Mouse (Mus musculus): ENCODE measurements around the gene Slc38a6. TPM values are rescaled to one million over a fixed set of nuclear protein-coding genes. Genes with fewer than 3 reads are reported as not detected.

Slc38a6 gene
- total RNA-seq, 2 experiments from 2014 or later = 9.9 to 16.7 TPM

GRCm38 (mm10) chr12:73382290-73383178 is 96.0 kb downstream of the Slc38a6 start:
- DNase-seq (ENCODE audit: extremely low spot score in 1 of 2, low spot score in 1 of 2) = no peak

DNA sequence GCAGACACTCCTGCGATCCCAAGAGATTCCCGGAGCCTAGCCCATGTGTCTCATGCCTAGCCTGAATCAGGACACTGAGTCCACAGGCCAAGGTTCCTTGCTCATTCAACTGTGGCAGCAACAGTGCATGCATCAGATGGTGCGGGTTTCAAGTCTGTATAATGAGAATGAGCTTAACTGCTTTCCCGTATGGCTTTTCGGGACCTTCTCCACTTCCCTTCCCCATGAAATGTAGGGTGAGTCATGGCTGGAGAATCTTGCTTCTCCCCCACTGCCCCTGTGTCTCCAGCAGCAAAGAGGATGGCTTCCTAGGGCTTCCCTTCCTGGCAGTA is 96.6 kb downstream of the Slc38a6 start:
- DNase-seq (ENCODE audit: extremely low spot score in 1 of 2, low spot score in 1 of 2) = no peak

- DNase-seq (ENCODE audit: extremely low spot score in 1 of 2, low spot score in 1 of 2) = no peak
These were observed 97.3 kb downstream of the Slc38a6 start for GRCm38 (mm10) chr12:73383861-73384260.

GRCm38 (mm10) chr12:73384747-73385146 is 98.2 kb downstream of the Slc38a6 start:
- no peak for DNase-seq (ENCODE audit: extremely low spot score in 1 of 2, low spot score in 1 of 2)

- no peak for DNase-seq (ENCODE audit: extremely low spot score in 1 of 2, low spot score in 1 of 2)
These were observed 105.9 kb downstream of the Slc38a6 start for GRCm38 (mm10) chr12:73392507-73392906.

DNA sequence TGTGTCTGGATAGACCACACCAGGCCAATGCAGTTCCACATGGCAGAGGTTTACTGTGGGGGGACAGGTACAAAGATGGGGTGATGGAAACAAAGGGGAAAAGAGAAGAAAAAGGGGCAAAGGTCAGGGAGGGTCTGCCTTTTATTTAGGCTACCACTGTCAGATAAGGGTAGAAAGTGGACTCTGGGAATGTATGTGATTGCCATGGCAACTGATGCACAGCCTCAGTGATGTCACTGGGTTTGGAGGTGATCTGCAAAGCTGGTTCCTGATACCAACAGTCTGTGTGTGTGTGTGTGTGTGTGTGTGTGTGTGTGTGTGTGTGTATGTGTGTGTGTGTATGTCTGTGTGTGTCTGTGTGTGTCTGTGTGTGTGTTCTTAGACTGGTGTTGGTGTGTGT is 106.4 kb downstream of the Slc38a6 start:
- no peak for DNase-seq (ENCODE audit: extremely low spot score in 1 of 2, low spot score in 1 of 2)

DNA sequence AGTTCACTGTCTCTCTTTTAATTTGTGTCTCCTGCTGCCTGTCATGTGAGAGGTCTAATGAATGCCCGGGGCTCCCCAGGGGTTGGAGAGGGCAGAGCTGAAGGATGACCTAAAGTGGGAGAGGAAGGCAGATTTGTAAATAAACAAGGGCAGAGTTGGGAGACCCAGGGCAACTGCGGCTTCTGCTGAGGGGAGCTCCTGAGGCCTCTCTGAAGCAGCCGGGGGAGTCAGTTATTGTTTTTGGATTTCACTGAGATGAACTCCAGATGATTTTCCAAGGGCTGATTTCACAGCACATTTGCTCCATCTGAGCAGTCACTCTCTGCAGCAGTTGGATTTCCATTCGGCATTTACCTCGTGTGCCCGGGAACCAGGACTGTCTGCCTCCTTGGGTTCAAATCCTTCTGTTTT is 107.3 kb downstream of the Slc38a6 start:
- DNase-seq (ENCODE audit: extremely low spot score in 1 of 2, low spot score in 1 of 2) = no peak

DNA sequence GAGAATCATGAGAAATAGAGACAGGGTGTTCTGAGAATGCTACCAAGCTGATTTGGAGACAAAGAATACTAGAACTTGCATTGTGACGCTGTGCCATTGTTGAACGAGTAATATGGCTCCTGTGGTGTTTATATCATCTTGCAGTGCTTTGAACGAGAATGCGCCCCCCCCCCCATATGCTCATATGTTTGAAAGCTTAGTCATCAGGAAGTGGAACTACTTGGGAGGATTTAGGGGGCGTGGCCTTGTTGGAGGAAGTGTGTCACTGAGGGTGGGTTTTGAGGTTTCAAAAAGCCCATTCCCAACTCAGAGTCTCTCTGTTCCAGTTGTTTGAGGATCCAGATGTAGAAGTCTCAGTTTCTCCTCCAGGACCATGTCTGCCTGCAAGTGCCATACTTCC is 108.0 kb downstream of the Slc38a6 start:
- DNase-seq (ENCODE audit: extremely low spot score in 1 of 2, low spot score in 1 of 2) = no peak

DNA sequence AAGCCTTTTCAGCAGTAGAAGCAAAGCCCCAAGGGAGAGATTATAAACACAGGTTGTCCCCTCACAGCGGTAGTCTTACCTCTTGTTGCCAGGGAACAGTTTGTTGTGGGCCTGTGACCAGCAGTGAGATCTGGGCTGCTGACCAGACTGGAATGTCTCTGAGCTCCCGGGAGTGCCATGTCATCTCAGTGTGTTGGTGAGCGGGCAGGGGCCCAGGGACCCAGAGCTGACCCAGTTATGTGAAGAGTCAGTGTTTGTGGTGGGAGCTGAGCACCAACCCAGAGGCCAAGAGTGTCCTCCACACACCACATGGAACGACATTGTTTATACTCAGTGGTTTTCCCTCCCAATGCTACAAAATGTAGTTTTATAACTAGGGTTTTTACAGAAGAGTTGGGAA is 112.8 kb downstream of the Slc38a6 start:
- DNase-seq (ENCODE audit: extremely low spot score in 1 of 2, low spot score in 1 of 2) = no peak

DNA sequence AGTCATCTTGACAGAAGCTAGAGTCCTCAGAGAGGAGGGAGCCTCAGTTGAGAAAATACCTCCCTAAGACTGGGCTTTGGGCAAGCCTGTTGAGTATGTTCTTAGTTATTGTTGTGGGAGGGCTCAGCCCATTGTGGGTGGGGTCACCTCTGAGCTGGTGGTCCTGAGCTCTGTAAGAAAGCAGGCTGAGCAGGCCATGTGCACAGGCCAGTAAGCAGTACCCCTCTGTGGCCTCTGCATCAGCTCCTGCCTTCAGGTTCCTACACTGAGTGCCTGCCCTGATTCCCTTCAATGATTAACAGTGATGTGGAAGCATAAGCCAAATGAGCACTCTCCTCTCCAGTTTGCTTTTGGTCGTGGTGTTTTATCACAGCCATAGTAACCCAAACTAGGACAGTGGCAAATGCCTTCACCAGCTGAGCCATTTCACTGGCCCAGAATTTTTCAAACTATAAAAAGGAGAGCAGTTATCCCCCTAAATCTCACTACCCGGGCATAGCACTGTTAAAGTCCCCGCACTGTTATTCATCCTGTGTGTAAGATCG is 114.0 kb downstream of the Slc38a6 start:
- no peak for DNase-seq (ENCODE audit: extremely low spot score in 1 of 2, low spot score in 1 of 2)

GRCm38 (mm10) chr12:73401520-73402130 is 115.0 kb downstream of the Slc38a6 start:
- DNase-seq (ENCODE audit: extremely low spot score in 1 of 2, low spot score in 1 of 2) = no peak

DNA sequence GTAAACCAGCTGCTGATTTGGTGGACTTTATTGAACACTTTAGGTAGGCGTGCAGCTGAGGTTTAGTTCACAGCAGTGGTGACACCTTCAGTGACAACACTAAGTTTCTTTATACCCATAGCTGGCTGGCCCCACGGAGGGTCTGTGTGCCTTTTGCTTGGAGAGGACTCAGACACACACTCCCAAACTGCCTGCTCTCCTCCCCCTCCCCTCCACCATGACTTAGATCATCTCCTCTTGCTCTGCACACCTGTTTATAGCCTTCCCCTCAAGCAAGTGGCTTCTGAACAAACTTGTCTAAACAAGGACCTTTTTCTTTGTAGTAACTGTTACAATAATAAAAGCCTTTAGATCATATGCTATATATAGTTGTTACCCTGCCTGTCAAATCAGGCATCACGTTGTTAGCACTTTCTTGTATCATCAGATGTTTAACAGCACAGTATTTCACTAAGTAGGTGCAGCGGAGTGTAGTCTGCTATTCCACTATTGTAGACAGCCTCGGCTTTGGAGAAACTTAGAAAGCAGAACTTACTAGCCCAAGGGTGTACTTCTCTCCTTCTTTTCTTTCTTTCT is 115.6 kb downstream of the Slc38a6 start:
- no peak for DNase-seq (ENCODE audit: extremely low spot score in 1 of 2, low spot score in 1 of 2)

- DNase-seq (ENCODE audit: extremely low spot score in 1 of 2, low spot score in 1 of 2) = no peak
These were observed 116.5 kb downstream of the Slc38a6 start for GRCm38 (mm10) chr12:73402851-73403665.

Other genes starting within 250 kb of the Slc38a6 start
- gene Six1, start 232.9 kb upstream of the Slc38a6 start, total RNA-seq (2021) = not detected
- under 1 TPM; 0.57 to 0.59 TPM for gene Six4, start 173.3 kb upstream of the Slc38a6 start, total RNA-seq (2021)
- gene Mnat1, start 163.1 kb upstream of the Slc38a6 start, total RNA-seq (2021) = 10 to 100 TPM; 21.4 to 22.0 TPM
- 10 to 100 TPM in 1 of 2 experiments, 1 to 10 TPM in 1; 10.0 to 11.4 TPM for gene Trmt5, start 69 bp upstream of the Slc38a6 start, total RNA-seq (2021)